Mouse (Mus musculus) kidney, postnatal 10 days (tissue): ENCODE data around the gene Dglucy.

Experiments used
- DNase-seq: peaks from one replicate; pipeline ENCODE4 v3.0.0; 2021; ENCODE audit warnings: mixed read lengths

Gene Dglucy

DNA sequence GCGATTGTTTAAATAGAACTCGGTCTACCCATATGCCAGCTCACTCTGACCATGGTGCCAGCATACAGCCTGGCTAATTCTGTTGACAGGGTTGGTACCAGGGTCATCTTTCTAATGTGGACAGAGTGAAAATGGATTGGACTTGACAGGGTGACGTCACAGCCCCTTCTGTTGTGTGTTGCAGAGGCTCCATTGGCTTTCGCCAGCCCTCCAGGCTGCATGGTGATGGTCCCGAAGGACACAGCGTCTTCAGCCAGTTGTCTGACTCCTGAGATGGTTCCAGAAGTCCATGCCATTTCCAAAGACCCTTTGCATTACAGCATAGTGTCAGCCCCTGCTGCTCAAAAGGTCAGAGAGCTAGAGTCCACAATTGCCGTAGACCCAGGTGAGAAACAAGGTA lies 65.7 kb downstream of the Dglucy start:
- DNase-seq: no peak

DNA sequence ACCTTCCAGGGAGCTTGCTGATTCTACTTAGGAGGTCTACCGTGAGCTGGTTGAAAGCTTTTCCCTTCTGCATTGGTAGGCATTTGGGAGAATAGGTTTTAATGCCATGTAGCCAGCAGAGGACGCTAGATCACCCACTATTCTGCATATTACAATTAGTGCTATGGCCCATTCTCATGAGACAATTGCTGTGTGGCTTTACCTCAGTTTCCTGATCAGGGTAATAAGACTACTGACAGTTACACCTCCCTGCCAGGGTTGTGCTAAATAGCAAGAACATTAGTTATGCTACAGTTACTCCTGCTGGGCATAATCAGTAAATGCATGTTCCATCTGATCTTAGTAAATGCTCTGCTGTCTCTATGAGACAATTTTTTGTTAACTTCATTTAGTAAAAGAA lies 67.0 kb downstream of the Dglucy start:
- DNase-seq: no peak

DNA sequence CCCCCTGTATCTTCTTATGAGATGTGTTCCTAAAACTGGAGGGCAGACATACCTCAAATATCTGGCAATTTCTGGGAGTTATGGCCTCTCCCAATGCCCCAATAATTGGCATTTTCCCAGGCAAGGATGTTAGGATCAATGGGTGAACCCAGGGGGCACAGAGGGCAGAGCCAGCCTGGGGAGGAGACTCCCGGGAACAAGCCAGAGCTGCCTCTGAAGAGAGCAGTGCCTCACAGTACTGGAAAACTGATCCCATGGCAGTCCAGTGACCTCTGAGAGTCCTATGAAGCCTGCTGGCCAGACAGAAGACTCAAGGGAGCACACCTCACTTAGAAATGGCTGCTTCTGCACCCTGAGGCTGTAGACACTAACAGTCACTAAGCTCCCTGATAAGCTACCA lies 67.7 kb downstream of the Dglucy start:
- no peak for DNase-seq

- no peak for DNase-seq
Measured at GRCm38 (mm10) chr12:100847437-100848080, 68.7 kb downstream of the Dglucy start.

DNA sequence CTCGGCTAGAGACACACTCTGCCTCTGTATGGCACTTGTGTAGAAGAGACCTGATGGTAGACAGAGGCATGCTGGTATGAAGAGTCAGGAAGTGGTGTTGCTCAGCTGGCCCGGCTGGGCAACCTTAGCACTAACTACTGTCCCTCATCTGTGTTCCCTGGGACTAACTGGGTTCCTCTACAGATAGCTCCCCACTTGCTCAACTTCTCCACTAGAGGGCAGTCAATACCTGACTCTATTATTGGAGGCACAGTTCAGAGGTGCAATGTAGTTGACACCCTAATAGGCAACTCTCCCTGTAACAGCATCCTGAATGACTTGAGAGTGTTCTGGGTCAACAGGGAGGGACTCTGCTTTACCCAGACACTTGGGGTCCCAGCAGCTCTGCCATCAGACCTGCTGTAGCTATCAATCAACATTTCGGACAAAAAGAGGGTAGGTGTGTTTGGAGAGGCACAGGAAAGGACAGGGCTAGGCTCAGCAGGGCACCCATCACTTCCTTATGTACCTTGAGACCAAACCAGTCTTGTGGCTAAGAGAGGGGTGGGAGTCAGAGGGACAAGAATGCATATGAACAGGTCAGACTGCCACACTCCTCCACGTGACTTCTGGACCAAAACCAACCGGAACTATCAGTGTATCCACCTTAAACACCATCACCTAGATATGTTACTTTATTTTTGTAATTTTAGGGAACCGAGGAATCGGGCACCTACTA lies 70.7 kb downstream of the Dglucy start:
- DNase-seq: peak; percentile 58

- DNase-seq: no peak
Measured at GRCm38 (mm10) chr12:100852370-100852769, 73.5 kb downstream of the Dglucy start.

GRCm38 (mm10) chr12:100856337-100856736 lies 77.5 kb downstream of the Dglucy start:
- DNase-seq: no peak

- DNase-seq: peak; percentile 64
Measured at GRCm38 (mm10) chr12:100857791-100858190, 78.9 kb downstream of the Dglucy start.

DNA sequence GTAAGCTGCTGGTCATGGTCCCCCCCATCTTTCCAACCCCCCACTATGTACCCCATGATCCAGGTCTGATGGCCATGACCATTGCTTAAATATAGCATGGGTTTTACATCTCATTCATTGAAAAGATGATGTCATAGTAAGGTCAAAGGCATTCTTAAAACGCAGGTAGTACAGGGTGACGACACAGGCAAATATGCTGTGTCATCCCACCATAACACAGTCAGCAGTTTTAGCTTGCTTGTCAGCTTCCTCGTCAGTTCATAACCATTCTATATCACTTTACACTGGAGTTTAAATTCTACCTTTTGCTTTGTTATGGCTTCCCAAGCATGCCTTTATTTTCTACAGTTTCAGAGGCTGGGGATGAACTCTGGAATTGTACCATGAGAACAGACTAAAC lies 83.4 kb downstream of the Dglucy start:
- no peak for DNase-seq

DNA sequence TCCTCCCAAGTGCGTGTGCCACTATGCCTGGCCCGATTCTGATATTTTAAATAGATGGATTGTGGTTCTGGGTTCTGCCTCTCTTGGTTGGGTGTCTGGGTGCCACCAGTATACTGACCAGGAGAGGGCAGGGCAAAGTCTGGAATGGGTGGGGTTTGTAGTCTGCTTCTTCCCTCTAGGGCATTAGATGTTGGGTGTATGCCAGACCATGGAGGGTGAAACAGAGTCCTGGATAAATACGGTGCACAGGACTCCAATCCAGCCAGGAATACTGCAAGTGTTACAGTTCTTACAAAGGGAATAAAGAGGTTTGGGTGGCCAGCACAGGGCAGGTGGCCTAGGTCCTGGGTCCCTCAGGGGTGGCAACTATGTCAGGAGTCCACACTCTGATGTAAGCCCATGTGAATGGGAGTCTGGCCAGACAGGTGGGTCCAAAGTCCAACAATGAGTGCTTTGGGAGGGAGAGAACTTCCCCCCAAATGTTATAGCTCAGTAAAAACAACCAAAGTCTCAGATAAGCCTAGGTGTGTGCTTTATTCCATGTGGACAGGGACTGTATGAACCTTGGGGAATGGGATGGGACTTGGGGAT lies 84.1 kb downstream of the Dglucy start:
- DNase-seq: peak; percentile 47

DNA sequence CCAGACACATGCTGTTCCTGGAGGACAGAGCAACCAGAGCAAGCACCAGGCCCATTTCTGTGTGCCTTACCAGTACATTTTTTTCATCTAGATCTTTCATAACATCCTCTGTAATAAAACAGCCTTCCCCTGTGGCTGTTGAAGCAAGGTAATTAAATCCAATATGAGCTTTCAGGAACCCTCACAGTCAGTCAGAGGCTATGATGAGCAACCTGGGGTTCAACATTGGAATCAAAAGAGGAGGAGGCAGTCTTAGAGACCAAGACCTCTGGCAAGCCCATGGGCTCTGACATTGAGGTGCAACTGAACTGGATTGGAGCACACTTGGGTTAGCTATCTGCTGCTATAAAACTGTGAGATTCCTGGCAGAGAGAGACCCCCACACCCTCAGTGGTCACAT lies 86.2 kb downstream of the Dglucy start:
- DNase-seq: no peak

- DNase-seq: no peak
Measured at GRCm38 (mm10) chr12:100865509-100866078, 86.7 kb downstream of the Dglucy start.

GRCm38 (mm10) chr12:100867097-100867496 lies 88.2 kb downstream of the Dglucy start:
- DNase-seq: no peak

DNA sequence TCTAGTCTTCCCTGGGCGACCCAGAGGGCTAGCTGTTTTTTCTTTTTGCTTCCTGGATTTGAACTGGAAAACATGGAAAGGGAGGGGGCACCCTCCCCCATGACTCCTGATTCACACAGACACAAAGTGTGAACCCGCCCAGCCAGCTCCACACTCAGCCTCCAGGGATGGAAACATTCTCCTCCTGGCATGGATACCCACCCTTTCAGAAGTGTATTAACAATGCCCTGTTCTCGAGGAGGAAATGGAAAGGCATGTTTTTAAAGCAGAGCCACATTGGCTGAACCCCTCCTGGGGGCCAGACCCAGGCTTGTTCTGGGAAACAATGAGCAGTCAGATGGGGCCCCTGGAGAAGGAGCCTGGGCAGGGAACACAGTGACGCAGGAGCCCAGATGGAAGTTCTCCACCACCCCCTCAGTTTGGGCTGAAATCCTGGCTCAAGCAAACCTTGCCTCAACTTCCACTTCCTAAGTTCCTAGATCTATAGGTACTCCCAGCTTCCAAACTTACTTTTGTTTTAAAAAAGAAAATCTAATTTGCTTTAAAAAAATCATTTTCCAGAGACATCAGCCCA lies 89.3 kb downstream of the Dglucy start:
- DNase-seq: no peak

DNA sequence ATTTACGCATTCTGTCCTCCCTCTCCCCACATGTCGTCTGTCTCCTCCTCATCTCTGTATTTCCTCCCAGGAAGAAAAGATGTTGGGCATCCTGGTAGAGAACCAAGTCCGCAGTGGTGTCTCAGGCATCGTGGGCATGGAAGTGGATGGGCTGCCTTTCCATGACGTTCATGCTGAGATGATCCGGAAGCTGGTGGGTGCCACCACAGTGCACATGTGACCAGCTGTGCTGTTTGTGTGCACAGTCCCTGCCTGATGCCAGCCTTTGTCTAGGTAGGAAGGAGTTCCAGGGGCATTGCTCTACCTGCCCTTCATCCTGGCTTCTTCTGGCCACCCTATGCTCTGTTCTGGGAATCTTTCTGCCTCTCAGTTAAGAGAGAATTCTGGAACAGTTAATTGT lies 92.4 kb downstream of the Dglucy start:
- no peak for DNase-seq

DNA sequence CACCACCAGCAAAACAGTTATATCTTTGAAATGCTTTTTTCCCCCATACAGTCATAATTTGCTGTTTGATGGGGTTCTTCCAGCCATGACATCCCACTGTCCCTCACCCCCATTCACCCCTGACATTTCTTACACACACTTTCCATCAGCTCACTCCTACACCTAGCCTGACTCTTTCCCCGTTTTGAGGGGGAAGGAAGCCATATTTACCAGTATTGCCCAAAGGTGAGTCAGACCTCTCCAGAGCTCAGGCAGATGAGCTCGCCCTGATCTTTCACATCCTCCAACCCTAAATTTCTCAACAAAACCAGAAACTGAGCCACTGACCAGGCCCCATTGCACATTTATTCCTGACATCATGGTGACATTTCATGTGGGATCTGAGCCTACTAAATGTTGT lies 93.0 kb downstream of the Dglucy start:
- DNase-seq: no peak

DNA sequence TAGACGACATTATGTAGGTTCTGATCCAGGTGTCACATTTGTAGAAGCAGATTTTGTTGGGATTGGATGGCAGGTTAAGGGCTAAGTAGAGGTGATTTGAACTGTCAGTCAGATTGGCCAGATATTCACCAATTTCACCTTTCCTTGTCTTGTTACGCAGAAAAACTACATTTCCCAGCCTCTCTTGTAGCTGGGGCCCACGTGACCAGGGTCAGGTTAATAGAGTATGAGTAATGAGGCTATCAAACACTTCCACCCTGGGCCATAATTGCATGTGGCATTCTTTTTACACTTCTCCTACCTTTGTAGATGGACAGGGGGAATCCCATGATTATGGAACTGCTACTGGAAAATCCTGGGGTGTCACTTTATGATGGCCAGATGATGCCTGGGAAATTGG lies 94.8 kb downstream of the Dglucy start:
- DNase-seq: no peak

DNA sequence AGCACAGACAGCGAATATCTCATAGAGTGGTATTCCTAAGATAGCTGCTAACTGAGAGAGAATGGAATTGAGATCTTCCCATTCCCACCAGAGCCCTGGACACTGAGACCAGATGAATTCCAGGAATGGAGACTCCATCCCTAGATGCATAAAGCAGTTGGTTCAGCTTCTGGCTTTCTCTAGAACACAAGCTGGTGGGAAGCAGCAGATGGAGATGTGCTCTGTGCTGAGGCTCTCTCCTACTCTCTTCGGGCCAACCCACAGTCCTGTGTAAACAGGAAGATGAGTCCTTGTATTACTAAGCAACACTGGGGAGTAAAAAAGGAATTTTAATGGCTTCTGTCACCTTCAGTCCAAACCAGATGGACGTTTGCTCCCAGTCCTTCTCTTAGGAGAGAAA lies 96.7 kb downstream of the Dglucy start:
- DNase-seq: no peak

DNA sequence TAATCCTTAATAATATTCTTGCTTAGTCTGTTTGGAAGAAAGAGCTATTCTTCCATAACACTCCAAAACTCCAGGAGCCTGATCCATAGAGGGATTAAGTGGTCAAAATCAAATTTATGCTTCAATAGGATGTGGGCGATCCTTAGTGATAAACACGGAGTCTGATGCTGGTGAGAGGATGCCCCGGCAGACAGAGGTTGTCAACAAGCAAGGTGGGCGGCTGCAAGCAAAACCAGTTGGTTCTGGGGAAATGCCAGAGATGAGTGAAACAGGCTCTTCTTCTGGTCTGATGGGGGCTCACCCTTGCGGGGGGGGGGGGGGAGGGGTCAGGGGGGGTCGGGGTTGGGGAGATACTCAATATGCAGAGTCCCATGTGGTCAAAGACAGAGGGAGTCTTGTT lies 97.1 kb downstream of the Dglucy start:
- no peak for DNase-seq

GRCm38 (mm10) chr12:100877936-100878335 lies 99.1 kb downstream of the Dglucy start:
- no peak for DNase-seq

DNA sequence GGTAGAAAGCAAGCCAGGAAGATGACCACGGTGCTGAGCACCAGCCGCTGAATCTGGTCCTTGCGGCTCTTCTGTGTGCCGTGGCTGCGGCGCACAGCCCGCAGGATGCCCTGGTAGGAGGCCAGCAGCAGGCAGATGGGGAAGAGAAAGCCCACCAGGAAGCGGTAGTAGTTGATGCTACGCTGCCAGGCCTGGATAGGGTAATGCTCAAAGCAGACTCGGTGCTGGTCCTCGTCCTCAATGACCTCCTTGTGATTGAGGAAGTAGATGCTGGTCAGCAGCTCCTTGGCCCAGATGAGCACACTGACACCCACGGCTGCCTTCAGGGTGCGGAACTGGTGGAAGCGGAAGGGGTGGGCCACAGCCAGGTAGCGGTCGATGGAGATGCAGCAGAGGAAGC lies 99.7 kb downstream of the Dglucy start:
- no peak for DNase-seq

- no peak for DNase-seq
Measured at GRCm38 (mm10) chr12:100883168-100883567, 104.3 kb downstream of the Dglucy start.

GRCm38 (mm10) chr12:100885585-100885984 lies 106.7 kb downstream of the Dglucy start:
- no peak for DNase-seq

DNA sequence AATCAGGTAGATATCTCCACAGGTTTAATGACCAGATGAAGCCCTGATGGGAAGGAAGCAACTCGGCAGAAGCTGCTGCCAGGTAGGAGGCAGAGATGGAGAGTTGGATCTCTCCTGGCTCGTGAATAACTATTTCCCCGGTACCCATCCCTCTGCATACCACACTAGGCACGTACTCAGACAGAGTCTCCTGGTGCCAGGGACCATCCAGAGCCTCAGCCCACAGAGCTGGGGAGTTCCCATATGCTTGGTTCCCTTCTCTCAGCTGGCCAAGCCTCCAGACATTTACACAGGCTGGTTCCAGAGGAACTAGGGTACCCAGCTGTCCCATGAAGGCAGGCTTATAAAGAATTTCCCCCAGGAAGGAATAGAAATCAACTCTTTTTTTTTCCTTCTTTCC lies 108.0 kb downstream of the Dglucy start:
- DNase-seq: no peak
